Mouse (Mus musculus) liver, embryonic 15.5 days (tissue): ENCODE measurements around the gene Stt3b. TPM values are rescaled to one million over a fixed set of nuclear protein-coding genes. Genes with fewer than 3 reads are reported as not detected.
A peak's percentile ranks its signal among the peaks of the same experiment; 100 is the strongest.

Experiments used
- ATAC-seq: fragments of 200-750 bp; cut with Nextera tagmentation; 2 replicates; pipeline ENCODE4 v1.8.0; 2017; ENCODE audit warnings: moderate number of reproducible peaks, mild to moderate bottlenecking, moderate library complexity; ENCODE audit not compliant: insufficient read depth
- H3K27ac ChIP-seq: fragments of 300-500 bp; sonication (generic); replicated peaks from 2 replicates; pipeline ENCODE4 v1.5.1; 2015; ENCODE audit warnings: mild to moderate bottlenecking, inconsistent platforms
- H3K27me3 ChIP-seq: fragments of 300-500 bp; sonication (generic); 2 replicates; pipeline ENCODE4 v1.6.1; 2015; ENCODE audit warnings: mild to moderate bottlenecking, inconsistent platforms
- H3K36me3 ChIP-seq: fragments of 300-500 bp; sonication (generic); replicated peaks from 2 replicates; pipeline ENCODE4 v1.6.1; 2015; ENCODE audit warnings: moderate library complexity, mild to moderate bottlenecking, inconsistent platforms
- H3K4me1 ChIP-seq: fragments of 300-500 bp; sonication (generic); replicated peaks from 2 replicates; pipeline ENCODE4 v1.6.1; 2015; ENCODE audit warnings: inconsistent platforms
- H3K4me2 ChIP-seq: fragments of 300-500 bp; sonication (generic); 2 replicates; pipeline ENCODE4 v1.6.1; 2015; ENCODE audit warnings: moderate library complexity, mild to moderate bottlenecking, inconsistent platforms
- H3K4me3 ChIP-seq: fragments of 300-500 bp; sonication (generic); replicated peaks from 2 replicates; pipeline ENCODE4 v1.5.1; 2015; ENCODE audit warnings: mild to moderate bottlenecking, inconsistent platforms
- H3K9ac ChIP-seq: fragments of 300-500 bp; sonication (generic); 2 replicates; pipeline ENCODE4 v1.6.1; 2015; ENCODE audit warnings: moderate library complexity, mild to moderate bottlenecking, inconsistent platforms
- H3K9me3 ChIP-seq: fragments of 300-500 bp; sonication (generic); replicated peaks from 2 replicates; pipeline ENCODE4 v1.6.1; 2016; ENCODE audit warnings: inconsistent platforms
- WGBS: fragments of 180-500 bp; shearing (Covaris S2); methylation state at CpG from one replicate; pipeline ENCODE4 v1.1.7; 2015; ENCODE audit warnings: mixed read lengths; ENCODE audit not compliant: insufficient replicate concordance; 5-methylcytosine and 5-hydroxymethylcytosine counted together
- polyA plus RNA-seq: library from polyadenylated mRNA; unstranded; fragments of >200 nt; fragmentation: Nextera tagmentation; extraction: Ambion mirVana; gene quantifications from 2 replicates; pipeline ENCODE4 v1.2.1, GENCODE M21; 2015

The Stt3b gene
- polyA plus RNA-seq: 61.0 and 66.4 TPM in 2 replicates

DNA sequence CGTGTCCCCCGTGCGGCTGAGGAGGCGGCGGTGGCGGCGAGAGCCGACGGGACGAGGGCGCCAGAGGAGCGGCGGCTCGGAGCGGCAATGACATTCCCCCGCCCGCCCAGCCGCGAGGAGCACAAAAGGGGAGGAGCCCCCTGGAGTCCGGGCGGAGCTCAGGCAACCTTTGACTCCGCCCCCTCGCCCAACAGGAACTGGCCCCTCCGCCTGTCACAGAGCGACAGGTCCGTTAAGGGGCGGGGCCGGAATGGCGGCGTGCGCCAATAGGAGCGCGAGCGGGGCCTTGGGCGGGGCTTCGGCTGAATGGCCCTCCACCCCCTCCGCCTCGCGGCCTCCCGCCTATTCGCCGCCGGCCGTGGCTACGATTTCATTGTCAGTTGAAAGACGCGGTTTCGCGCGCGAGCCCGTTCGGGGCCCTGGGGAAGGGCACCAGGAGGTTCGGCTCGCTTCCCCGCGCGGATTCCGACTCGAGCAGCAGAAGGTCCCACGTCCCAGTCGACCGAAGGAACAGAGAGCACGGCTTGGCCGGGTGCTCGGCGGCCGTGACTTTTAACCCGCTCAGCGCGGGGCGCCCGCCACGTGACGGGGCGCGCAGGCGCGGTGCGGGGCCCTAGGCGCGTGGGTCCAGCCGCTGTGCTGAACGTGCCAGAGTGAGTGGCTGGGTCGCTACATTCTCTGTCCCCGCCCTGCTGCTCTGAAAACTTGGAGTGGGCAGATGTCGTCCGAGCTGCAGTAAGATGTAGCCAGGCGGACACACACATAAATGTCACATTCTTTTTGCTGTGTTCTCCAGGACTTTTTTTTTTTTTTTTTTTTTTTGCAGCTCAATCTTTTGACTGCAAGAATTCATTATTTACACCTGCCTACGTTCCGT lies at the start of gene Stt3b:
Gene Stt3b (minus strand): TSS at position 76 of the 877 bp plus-strand sequence.
- ATAC-seq: peak; percentile 87
- Histone ChIP-seq H3K27ac (peak within 1 kb of the TSS; percentile 95), H3K4me3 (peak within 1 kb of the TSS; percentile 99), H3K27me3 (no peaks in the 10 kb centered on the region), H3K4me1 (peaks cover 64% of the 10 kb centered on the region), H3K36me3 (no peaks in the 10 kb centered on the region), H3K9ac (peak within 1 kb of the TSS; percentile 97), H3K9me3 (no peaks in the 10 kb centered on the region), H3K4me2 (peak within 1 kb of the TSS; percentile 93)
- 0% methylated on average over 88 of the region's 91 CpGs for WGBS

- Histone ChIP-seq H3K9ac (no peak overlapping the region), H3K4me3 (no peak overlapping the region), H3K27ac (no peak overlapping the region), H3K9me3 (no peaks in the 10 kb centered on the region), H3K27me3 (no peaks in the 10 kb centered on the region), H3K36me3 (no peaks in the 10 kb centered on the region), H3K4me2 (no peak overlapping the region), H3K4me1 (peaks cover 12% of the 10 kb centered on the region; the same call in 1 of the 2 replicates)
- WGBS: 62% methylated on average over 2 of the region's 2 CpGs
- no peak for ATAC-seq
These were observed 48.2 kb upstream of the Stt3b start for GRCm38 (mm10) chr9:115358421-115358820.

GRCm38 (mm10) chr9:115357996-115358395 lies 47.8 kb upstream of the Stt3b start:
- Histone ChIP-seq H3K4me2 (no peak overlapping the region), H3K9ac (no peak overlapping the region), H3K27ac (no peak overlapping the region), H3K9me3 (no peaks in the 10 kb centered on the region), H3K4me1 (peaks cover 12% of the 10 kb centered on the region; the same call in 1 of the 2 replicates), H3K4me3 (no peak overlapping the region), H3K36me3 (no peaks in the 10 kb centered on the region), H3K27me3 (no peaks in the 10 kb centered on the region)
- 51% methylated on average over 1 of the region's 1 CpGs for WGBS
- ATAC-seq: no peak

DNA sequence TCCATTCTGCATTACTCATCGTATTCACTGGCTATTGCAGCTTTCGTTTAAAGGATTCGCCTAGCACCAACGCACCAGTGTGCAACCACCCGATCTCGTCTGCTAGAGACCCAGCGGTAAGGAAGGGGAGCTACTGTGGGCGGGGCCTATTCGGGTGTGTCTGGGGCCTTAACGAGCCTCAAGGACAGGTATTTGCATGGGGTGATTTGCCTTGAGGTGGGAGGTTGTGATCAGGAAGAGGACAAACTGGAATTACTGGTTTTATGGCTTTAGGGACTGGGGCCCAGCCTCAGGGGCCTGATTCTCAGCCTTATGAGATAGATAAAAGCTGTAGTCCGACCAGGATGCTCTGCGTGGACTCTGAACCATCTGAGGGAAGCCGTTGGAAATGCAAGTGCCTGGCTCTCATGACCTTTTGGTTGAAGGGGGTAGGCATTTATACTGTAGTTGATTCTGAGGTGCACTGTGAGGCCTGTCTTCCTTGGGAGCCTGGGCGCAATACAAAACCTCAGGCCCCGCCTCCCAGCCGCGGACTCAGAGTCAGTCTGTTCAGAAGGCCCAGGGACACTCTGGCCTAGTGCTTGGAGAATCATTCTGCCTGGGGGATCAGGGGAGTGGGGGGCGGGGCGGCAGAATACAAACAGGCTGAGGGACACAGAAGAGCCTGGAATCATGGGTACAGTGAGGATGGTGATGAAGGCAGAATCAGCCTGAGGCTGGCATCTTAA lies 46.7 kb upstream of the Stt3b start:
- Histone ChIP-seq H3K4me1 (peaks cover 12% of the 10 kb centered on the region; the same call in 1 of the 2 replicates), H3K27ac (no peak overlapping the region), H3K9ac (no peak overlapping the region), H3K27me3 (no peaks in the 10 kb centered on the region), H3K4me3 (no peak overlapping the region), H3K4me2 (no peak overlapping the region), H3K36me3 (no peaks in the 10 kb centered on the region), H3K9me3 (no peaks in the 10 kb centered on the region)
- no peak for ATAC-seq
- 59% methylated on average over 19 of the region's 19 CpGs for WGBS

DNA sequence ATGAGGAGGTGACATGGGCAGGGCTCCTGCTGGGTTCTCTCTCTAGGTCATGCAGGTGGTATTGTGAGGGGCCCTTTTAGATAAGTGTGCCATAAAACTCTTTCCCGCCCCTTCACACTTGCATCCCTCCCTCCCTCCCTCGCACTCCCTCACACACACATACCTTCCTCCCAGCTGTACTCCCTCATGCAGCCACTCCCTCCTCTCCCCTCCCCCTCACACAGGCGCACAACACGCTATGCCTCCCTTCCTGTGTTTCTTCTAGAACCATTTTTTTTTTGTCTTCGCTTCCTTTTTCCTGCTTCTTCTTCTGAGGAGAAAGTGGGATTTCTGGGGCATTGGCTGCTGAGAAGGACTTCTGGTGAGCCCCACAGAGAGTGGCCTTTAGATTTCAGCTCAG lies 45.8 kb upstream of the Stt3b start:
- no peak for ATAC-seq
- no peaks in the 10 kb centered on the region for H3K36me3 ChIP-seq
- H3K4me2 ChIP-seq: no peak overlapping the region
- peaks cover 12% of the 10 kb centered on the region; the same call in 1 of the 2 replicates for H3K4me1 ChIP-seq
- no peaks in the 10 kb centered on the region for H3K27me3 ChIP-seq
- 26% methylated on average over 5 of the region's 5 CpGs for WGBS
- no peak overlapping the region for H3K9ac ChIP-seq
- no peak overlapping the region for H3K27ac ChIP-seq
- no peaks in the 10 kb centered on the region for H3K9me3 ChIP-seq
- no peak overlapping the region for H3K4me3 ChIP-seq

DNA sequence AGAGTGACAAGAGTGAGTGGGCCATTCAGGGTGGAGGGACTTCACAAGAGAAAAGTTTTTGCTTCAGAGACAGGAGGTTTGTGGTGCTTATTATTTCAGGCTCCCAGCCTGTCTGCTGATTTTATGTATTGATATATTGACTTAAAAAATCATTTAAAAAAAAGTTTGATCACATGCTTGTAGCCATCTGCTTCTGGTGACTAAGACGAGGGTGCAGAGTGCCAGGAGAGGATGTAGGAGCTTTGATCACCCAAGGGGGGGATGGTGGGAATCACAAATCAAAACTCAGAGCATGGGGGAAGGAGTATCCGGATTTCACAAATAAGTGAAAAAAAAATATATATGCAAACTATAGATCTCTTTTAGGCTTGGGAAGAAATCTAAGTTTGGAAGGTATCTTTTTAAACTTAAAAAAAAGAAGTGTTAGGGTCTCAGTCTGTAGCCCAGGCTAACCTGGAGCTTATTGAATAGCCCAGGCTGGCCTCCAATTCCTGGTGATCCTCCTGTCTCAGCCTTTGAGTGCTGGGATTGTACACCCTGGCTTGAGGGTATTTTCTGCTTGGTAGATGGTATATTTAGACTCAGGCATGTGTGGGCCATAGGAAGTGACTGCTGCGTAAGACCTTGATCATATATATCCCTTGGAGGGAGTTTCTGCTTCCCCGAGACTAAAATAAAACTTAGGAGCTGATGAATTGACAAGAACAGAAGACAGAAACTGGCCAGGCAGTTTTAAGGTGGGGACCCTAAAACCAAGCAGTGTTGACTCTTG lies 39.7 kb upstream of the Stt3b start:
- H3K9ac ChIP-seq: no peak overlapping the region
- H3K4me3 ChIP-seq: no peak overlapping the region
- WGBS: 49% methylated on average over 4 of the region's 4 CpGs
- H3K36me3 ChIP-seq: no peaks in the 10 kb centered on the region
- H3K4me1 ChIP-seq: no peaks in the 10 kb centered on the region
- H3K4me2 ChIP-seq: no peak overlapping the region
- H3K27ac ChIP-seq: no peak overlapping the region
- ATAC-seq: no peak
- no peaks in the 10 kb centered on the region for H3K9me3 ChIP-seq
- no peaks in the 10 kb centered on the region for H3K27me3 ChIP-seq

- 28% methylated on average over 1 of the region's 1 CpGs for WGBS
- no peaks in the 10 kb centered on the region for H3K27me3 ChIP-seq
These were observed 38.9 kb upstream of the Stt3b start for GRCm38 (mm10) chr9:115349106-115349505.

DNA sequence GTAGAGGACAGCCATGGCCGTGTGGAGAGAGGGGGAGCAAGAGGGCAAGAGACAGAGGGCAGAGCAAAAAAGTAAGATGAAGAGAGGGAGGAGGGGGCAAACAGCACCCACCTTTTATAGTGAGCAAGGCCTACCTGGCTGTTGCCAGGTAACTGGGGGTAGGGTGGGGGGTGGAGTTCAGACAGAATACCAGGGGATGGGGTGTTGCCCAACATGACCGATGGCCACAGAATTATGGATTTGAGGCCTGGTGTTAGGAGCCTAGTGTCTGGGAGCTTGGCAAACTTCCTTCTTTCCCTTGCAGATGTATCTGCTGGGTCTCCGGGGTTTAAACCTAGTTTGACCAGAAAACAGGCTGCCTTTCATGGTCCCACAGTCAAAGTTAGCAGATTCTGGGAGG lies 34.7 kb upstream of the Stt3b start:
- H3K9me3 ChIP-seq: no peaks in the 10 kb centered on the region
- no peak overlapping the region for H3K27ac ChIP-seq
- H3K27me3 ChIP-seq: no peaks in the 10 kb centered on the region
- 56% methylated on average over 3 of the region's 3 CpGs for WGBS
- no peaks in the 10 kb centered on the region for H3K4me1 ChIP-seq
- H3K4me2 ChIP-seq: no peak overlapping the region
- no peak overlapping the region for H3K9ac ChIP-seq
- H3K36me3 ChIP-seq: no peaks in the 10 kb centered on the region
- ATAC-seq: no peak
- no peak overlapping the region for H3K4me3 ChIP-seq

More at GRCm38 (mm10) chr9:115349106-115349505, 38.9 kb upstream of the Stt3b start:
- Histone ChIP-seq H3K9ac (no peak overlapping the region), H3K4me2 (no peak overlapping the region), H3K36me3 (no peaks in the 10 kb centered on the region), H3K27ac (no peak overlapping the region), H3K9me3 (no peaks in the 10 kb centered on the region), H3K4me1 (no peaks in the 10 kb centered on the region), H3K4me3 (no peak overlapping the region)
- ATAC-seq: no peak

GRCm38 (mm10) chr9:115341576-115341975 lies 31.4 kb upstream of the Stt3b start:
- Histone ChIP-seq H3K27me3 (no peaks in the 10 kb centered on the region), H3K9me3 (no peaks in the 10 kb centered on the region), H3K4me2 (no peak overlapping the region), H3K9ac (no peak overlapping the region), H3K4me1 (no peaks in the 10 kb centered on the region; the same call in 1 of the 2 replicates), H3K27ac (no peak overlapping the region), H3K4me3 (no peak overlapping the region), H3K36me3 (no peaks in the 10 kb centered on the region)
- WGBS: 63% methylated on average over 9 of the region's 9 CpGs
- ATAC-seq: no peak

DNA sequence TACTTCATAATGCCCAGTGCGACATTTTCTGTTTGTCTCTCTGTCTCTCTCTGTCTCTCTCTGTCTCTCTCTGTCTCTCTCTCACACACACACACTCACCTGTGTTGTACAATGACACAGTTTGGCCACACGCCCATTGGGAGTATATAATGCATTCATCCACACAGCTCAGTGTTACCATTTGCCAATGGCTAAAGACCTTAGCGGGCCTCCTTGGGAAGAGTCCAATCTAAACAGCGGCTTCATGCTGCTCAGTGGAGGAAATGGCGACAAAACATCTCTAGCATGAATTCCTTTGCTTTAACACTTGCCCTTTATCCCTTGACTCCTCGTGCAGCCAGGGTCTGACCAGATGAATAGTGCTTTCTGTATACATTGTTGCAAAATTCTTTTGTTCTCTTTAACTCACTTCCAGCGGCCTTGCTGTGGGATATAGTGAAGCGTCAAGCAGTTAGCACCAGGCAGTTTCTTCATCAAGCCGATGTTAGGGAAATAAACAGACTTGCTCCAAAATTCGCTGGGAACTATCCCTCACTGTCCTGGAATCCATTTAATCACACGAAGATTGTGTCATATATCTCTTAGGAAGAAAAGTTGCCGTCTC lies 30.1 kb upstream of the Stt3b start:
- Histone ChIP-seq H3K36me3 (no peaks in the 10 kb centered on the region), H3K4me2 (no peak overlapping the region), H3K27me3 (no peaks in the 10 kb centered on the region), H3K9me3 (no peaks in the 10 kb centered on the region), H3K4me3 (no peak overlapping the region), H3K4me1 (no peaks in the 10 kb centered on the region; the same call in 1 of the 2 replicates), H3K27ac (no peak overlapping the region), H3K9ac (no peak overlapping the region)
- ATAC-seq: no peak
- WGBS: 60% methylated on average over 12 of the region's 12 CpGs
